Mouse (Mus musculus) heart, embryonic 11.5 days (tissue): ENCODE measurements around the gene Tnfsf14. TPM values are rescaled to one million over a fixed set of nuclear protein-coding genes. Genes with fewer than 3 reads are reported as not detected.

Experiments used
- ATAC-seq: fragments of 200-750 bp; cut with Nextera tagmentation; replicated peaks from 2 replicates; pipeline ENCODE4 v1.8.0; 2017; ENCODE audit warnings: moderate library complexity; ENCODE audit not compliant: insufficient number of reproducible peaks, low FRiP score, low TSS enrichment
- H3K27ac ChIP-seq: fragments of 300-500 bp; sonication (generic); 2 replicates; pipeline ENCODE4 v1.5.1; 2014; ENCODE audit warnings: mild to moderate bottlenecking, low read depth, low read length
- H3K27me3 ChIP-seq: fragments of 300-500 bp; sonication (generic); 2 replicates; pipeline ENCODE4 v1.6.1; 2014; ENCODE audit warnings: mild to moderate bottlenecking, low read length, mixed read lengths; ENCODE audit not compliant: control insufficient read depth, insufficient read depth
- H3K36me3 ChIP-seq: fragments of 300-500 bp; sonication (generic); 2 replicates; pipeline ENCODE4 v1.6.1; 2014; ENCODE audit warnings: mild to moderate bottlenecking, low read length, moderate library complexity, mixed read lengths; ENCODE audit not compliant: control insufficient read depth, insufficient read depth
- H3K4me1 ChIP-seq: fragments of 300-500 bp; sonication (generic); 2 replicates; pipeline ENCODE4 v1.6.1; 2014; ENCODE audit warnings: low read length; ENCODE audit not compliant: control insufficient read depth, insufficient read depth
- H3K4me2 ChIP-seq: fragments of 300-500 bp; sonication (generic); 2 replicates; pipeline ENCODE4 v1.6.1; 2014; ENCODE audit warnings: mild to moderate bottlenecking, moderate library complexity
- H3K4me3 ChIP-seq: fragments of 300-500 bp; sonication (generic); 2 replicates; pipeline ENCODE4 v1.5.1; 2014; ENCODE audit warnings: low read depth, low read length
- H3K9ac ChIP-seq: fragments of 300-500 bp; sonication (generic); 2 replicates; pipeline ENCODE4 v1.6.1; 2014; ENCODE audit warnings: mild to moderate bottlenecking, low read depth, low read length, moderate library complexity
- H3K9me3 ChIP-seq: fragments of 300-500 bp; sonication (generic); replicated peaks from 2 replicates; pipeline ENCODE4 v1.6.1; 2016; ENCODE audit warnings: low read length; ENCODE audit not compliant: control insufficient read depth
- WGBS: fragments of 180-500 bp; shearing (Covaris S2); extraction: QIAGEN DNeasy Blood & Tissue Kit; methylation state at CpG from one replicate; pipeline ENCODE4 v1.1.7; 2014; ENCODE audit not compliant: insufficient replicate concordance; 5-methylcytosine and 5-hydroxymethylcytosine counted together
- polyA plus RNA-seq: library from polyadenylated mRNA; unstranded; fragments of >200 nt; fragmentation: Nextera tagmentation; extraction: Ambion mirVana; gene quantifications from 2 replicates; pipeline ENCODE4 v1.2.1, GENCODE M21; 2014

Tnfsf14 gene
- polyA plus RNA-seq, 1 experiment from 2014 or later = 0.27 TPM

- 78% methylated on average over 3 of the region's 3 CpGs for WGBS
- no peak for ATAC-seq
- H3K36me3 ChIP-seq = no peaks in the 10 kb centered on the region
Measured at GRCm38 (mm10) chr17:57194771-57195170, 794 bp upstream of the Tnfsf14 start.

GRCm38 (mm10) chr17:57188510-57189192 is 5.3 kb downstream of the Tnfsf14 start:
- 65% methylated on average over 12 of the region's 12 CpGs for WGBS
- ATAC-seq = no peak
- Histone ChIP-seq H3K36me3 (no peaks in the 10 kb centered on the region), H3K27ac (no peak overlapping the region), H3K4me2 (no peak overlapping the region), H3K9me3 (no peaks in the 10 kb centered on the region), H3K9ac (no peak overlapping the region), H3K27me3 (no peaks in the 10 kb centered on the region), H3K4me3 (no peak overlapping the region), H3K4me1 (no peaks in the 10 kb centered on the region)

More at GRCm38 (mm10) chr17:57194771-57195170, 794 bp upstream of the Tnfsf14 start:
- no peaks in the 10 kb centered on the region for H3K4me1 ChIP-seq
- no peaks in the 10 kb centered on the region for H3K27me3 ChIP-seq
- H3K9ac ChIP-seq = no peak overlapping the region
- no peaks in the 10 kb centered on the region for H3K9me3 ChIP-seq
- no peak overlapping the region for H3K27ac ChIP-seq
- H3K4me3 ChIP-seq = no peak overlapping the region
- H3K4me2 ChIP-seq = no peak overlapping the region

DNA sequence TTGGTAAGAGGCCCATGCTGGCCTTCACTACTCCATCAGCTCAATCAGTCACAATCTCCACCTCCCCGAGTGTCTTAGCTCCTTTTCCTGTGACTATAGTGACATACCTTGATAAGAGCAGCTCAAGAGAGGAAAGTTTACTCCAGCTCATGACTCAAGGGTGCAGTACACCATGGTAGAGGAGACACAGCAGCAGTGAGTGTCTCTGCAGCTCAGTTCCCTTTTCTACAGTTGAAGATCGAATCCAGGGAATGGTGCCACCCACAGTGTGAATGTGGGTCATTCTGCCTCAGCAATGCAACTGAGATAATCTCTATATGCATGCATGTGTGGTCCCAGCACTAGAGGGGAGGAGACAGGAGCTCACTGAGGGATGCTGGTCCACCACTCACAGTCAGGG is 8.3 kb downstream of the Tnfsf14 start:
- Histone ChIP-seq H3K36me3 (no peaks in the 10 kb centered on the region), H3K4me2 (no peak overlapping the region), H3K4me1 (no peaks in the 10 kb centered on the region), H3K4me3 (no peak overlapping the region), H3K27me3 (no peaks in the 10 kb centered on the region), H3K27ac (no peak overlapping the region), H3K9me3 (no peaks in the 10 kb centered on the region), H3K9ac (no peak overlapping the region)
- WGBS = 43% methylated on average over 2 of the region's 2 CpGs
- no peak for ATAC-seq

GRCm38 (mm10) chr17:57182871-57183270 is 11.1 kb downstream of the Tnfsf14 start:
- no peak overlapping the region for H3K27ac ChIP-seq
- no peaks in the 10 kb centered on the region for H3K36me3 ChIP-seq
- H3K4me3 ChIP-seq = no peak overlapping the region
- H3K4me2 ChIP-seq = no peak overlapping the region
- WGBS = 56% methylated on average over 3 of the region's 3 CpGs
- H3K4me1 ChIP-seq = no peaks in the 10 kb centered on the region
- H3K9me3 ChIP-seq = no peaks in the 10 kb centered on the region
- no peaks in the 10 kb centered on the region for H3K27me3 ChIP-seq
- no peak overlapping the region for H3K9ac ChIP-seq
- no peak for ATAC-seq

DNA sequence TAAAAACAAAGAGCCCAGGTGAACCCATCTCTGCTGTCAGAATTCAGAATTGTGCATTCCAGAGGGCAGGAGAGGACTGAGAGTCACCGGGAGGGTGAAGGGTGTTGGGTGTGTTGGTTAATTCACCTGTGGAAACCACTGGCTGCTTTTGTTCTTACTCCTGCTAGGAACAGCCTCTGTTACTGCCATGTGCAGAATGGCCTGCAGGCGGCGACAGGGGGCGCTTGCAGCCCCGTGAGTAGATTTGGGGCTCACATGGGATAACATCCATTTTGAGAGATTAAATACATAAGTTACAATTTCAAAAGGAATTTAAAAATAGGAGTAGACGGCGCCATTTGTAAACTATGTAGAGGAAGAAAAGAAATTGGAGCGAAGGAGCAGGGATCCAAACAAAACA is 13.6 kb downstream of the Tnfsf14 start:
- no peak overlapping the region for H3K27ac ChIP-seq
- ATAC-seq = no peak
- WGBS = 32% methylated on average over 8 of the region's 8 CpGs
- no peaks in the 10 kb centered on the region for H3K9me3 ChIP-seq
- H3K9ac ChIP-seq = no peak overlapping the region
- no peaks in the 10 kb centered on the region for H3K36me3 ChIP-seq
- no peak overlapping the region for H3K4me2 ChIP-seq
- no peak overlapping the region for H3K4me3 ChIP-seq
- H3K4me1 ChIP-seq = no peaks in the 10 kb centered on the region
- 0 out of 2 replicates have a peak, but pooled peaks cover 2% of the 10 kb centered on the region for H3K27me3 ChIP-seq

GRCm38 (mm10) chr17:57173351-57173750 is 20.6 kb downstream of the Tnfsf14 start:
- H3K4me2 ChIP-seq = no peak overlapping the region
- no peaks in the 10 kb centered on the region; the same call in 1 of the 2 replicates for H3K9me3 ChIP-seq
- H3K36me3 ChIP-seq = no peaks in the 10 kb centered on the region
- no peak overlapping the region for H3K9ac ChIP-seq
- no peak overlapping the region for H3K27ac ChIP-seq
- WGBS = 50% methylated on average over 4 of the region's 4 CpGs
- ATAC-seq = no peak
- H3K27me3 ChIP-seq = 0 out of 2 replicates have a peak, but pooled peaks cover 2% of the 10 kb centered on the region
- H3K4me1 ChIP-seq = no peaks in the 10 kb centered on the region
- no peak overlapping the region for H3K4me3 ChIP-seq

- H3K27me3 ChIP-seq = 0 out of 2 replicates have a peak, but pooled peaks cover 2% of the 10 kb centered on the region
- no peak overlapping the region for H3K4me3 ChIP-seq
- H3K27ac ChIP-seq = no peak overlapping the region
- 66% methylated on average over 5 of the region's 5 CpGs for WGBS
- no peaks in the 10 kb centered on the region for H3K4me1 ChIP-seq
- H3K9me3 ChIP-seq = no peaks in the 10 kb centered on the region; the same call in 1 of the 2 replicates
- no peak overlapping the region for H3K9ac ChIP-seq
- no peaks in the 10 kb centered on the region for H3K36me3 ChIP-seq
- H3K4me2 ChIP-seq = no peak overlapping the region
- no peak for ATAC-seq
Measured at GRCm38 (mm10) chr17:57172378-57172777, 21.6 kb downstream of the Tnfsf14 start.

GRCm38 (mm10) chr17:57170616-57171260 is 23.2 kb downstream of the Tnfsf14 start:
- Histone ChIP-seq H3K36me3 (no peaks in the 10 kb centered on the region), H3K27me3 (no peaks in the 10 kb centered on the region), H3K9ac (no peak overlapping the region), H3K4me1 (no peaks in the 10 kb centered on the region), H3K27ac (no peak overlapping the region), H3K4me2 (no peak overlapping the region), H3K4me3 (no peak overlapping the region), H3K9me3 (no peaks in the 10 kb centered on the region; the same call in 1 of the 2 replicates)
- ATAC-seq = no peak
- whole genome bisulfite sequencing = 46% methylated on average over 5 of the region's 5 CpGs
